Mouse (Mus musculus) heart, adult 2 months (tissue): ENCODE measurements around the gene Tm7sf3.

Experiments used
- CTCF ChIP-seq: fragments of 200-600 bp; IDR thresholded peaks from 2 replicates; pipeline ENCODE4 v1.8.1; 2022; ENCODE audit warnings: antibody characterized with exemption, mild to moderate bottlenecking, moderate library complexity
- EP300 ChIP-seq: fragments of 200-500 bp; IDR thresholded peaks from 2 replicates; pipeline ENCODE4 v1.6.1; 2011; ENCODE audit warnings: low read depth, low read length, control low read depth; ENCODE audit not compliant: insufficient read depth
- POLR2A ChIP-seq: fragments of 200-500 bp; IDR thresholded peaks from 2 replicates; pipeline ENCODE4 v1.6.1; 2011; ENCODE audit warnings: mild to moderate bottlenecking, low read depth, low read length, control low read depth; ENCODE audit not compliant: insufficient read depth

DNA sequence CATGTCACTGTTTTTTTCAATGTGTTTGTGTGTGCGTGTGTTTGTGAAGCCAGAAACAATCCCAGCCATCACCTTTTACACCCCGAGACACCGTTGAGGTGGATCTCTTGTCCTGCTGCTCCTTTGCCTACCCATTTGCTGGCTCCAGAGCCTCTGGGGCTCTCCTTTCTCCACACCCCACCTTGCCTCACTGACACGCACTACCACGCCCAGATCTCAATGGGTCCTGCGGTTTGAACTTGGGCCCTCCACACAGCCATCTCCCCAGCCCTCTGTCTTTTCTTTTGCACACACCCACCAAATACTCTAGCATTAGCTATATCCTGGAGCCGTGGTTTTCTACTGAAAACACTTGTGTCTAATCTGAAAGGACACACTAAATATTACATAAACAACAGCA lies 30.7 kb downstream of the Tm7sf3 start:
- TF ChIP-seq CTCF (no peak), POLR2A (no peak), EP300 (no peak)
